Mouse (Mus musculus) adrenal gland, postnatal 25 days (tissue): ENCODE results near the gene Wfdc11. TPM values are rescaled to one million over a fixed set of nuclear protein-coding genes. Genes with fewer than 3 reads are reported as not detected.
A peak's percentile ranks its signal among the peaks of the same experiment; 100 is the strongest.
"Not testable (repeated sequence)": the region's sequence is repeated elsewhere in the genome, so short reads cannot be mapped to it uniquely, and the experiment has no call there.

Source experiments
- DNase-seq: peaks from one replicate; pipeline ENCODE4 v3.0.0; 2021; ENCODE audit warnings: mixed read lengths
- long read RNA-seq: library from polyadenylated mRNA; stranded (forward); transcript quantifications from one replicate; pipeline ENCODE4 v2.0.0, GENCODE M21; 2021
- total RNA-seq: library from RNA; stranded (reverse); gene quantifications from 2 replicates; pipeline ENCODE4 v1.2.3, GENCODE M21; 2021

The Wfdc11 gene
- total RNA-seq, result not detected in 2 replicates
- long read RNA-seq, result 0 reads

GRCm38 (mm10) chr2:164673987-164674386 lies at the start of gene Wfdc11:
Gene Wfdc11, minus strand, starts transcription at chr2:164674087.
- DNase-seq, result no peak

GRCm38 (mm10) chr2:164723276-164723675 lies 49.4 kb upstream of the Wfdc11 start:
- DNase-seq, result no peak

- not testable (repeated sequence) for DNase-seq
Measured at GRCm38 (mm10) chr2:164716194-164716786, 42.4 kb upstream of the Wfdc11 start.

- DNase-seq, result no peak
Measured at GRCm38 (mm10) chr2:164715005-164715404, 41.1 kb upstream of the Wfdc11 start, which contains the start of gene Spint5. Gene Spint5, plus strand, starts transcription at chr2:164715305.

GRCm38 (mm10) chr2:164705991-164706390 lies 32.1 kb upstream of the Wfdc11 start:
- no peak for DNase-seq

- no peak for DNase-seq
Measured at GRCm38 (mm10) chr2:164705328-164705727, 31.4 kb upstream of the Wfdc11 start.

GRCm38 (mm10) chr2:164704235-164704634 lies 30.3 kb upstream of the Wfdc11 start:
- no peak for DNase-seq

- no peak for DNase-seq
Measured at GRCm38 (mm10) chr2:164701761-164702160, 27.9 kb upstream of the Wfdc11 start.

GRCm38 (mm10) chr2:164700959-164701358 lies 27.1 kb upstream of the Wfdc11 start:
- DNase-seq, result no peak

- DNase-seq, result no peak
Measured at GRCm38 (mm10) chr2:164698201-164698600, 24.3 kb upstream of the Wfdc11 start, which contains the start of gene Spint4. Gene Spint4, plus strand, starts transcription at chr2:164698501.

- DNase-seq, result no peak
Measured at GRCm38 (mm10) chr2:164684807-164685206, 10.9 kb upstream of the Wfdc11 start, which contains the start of gene Wfdc13. Gene Wfdc13, plus strand, starts transcription at chr2:164685107.

- DNase-seq, result no peak
Measured at GRCm38 (mm10) chr2:164679906-164680305, 6.0 kb upstream of the Wfdc11 start.

GRCm38 (mm10) chr2:164678848-164679625 lies 5.2 kb upstream of the Wfdc11 start:
- DNase-seq, result peak; percentile 64

GRCm38 (mm10) chr2:164676916-164677685 lies 3.2 kb upstream of the Wfdc11 start:
- no peak for DNase-seq

GRCm38 (mm10) chr2:164676103-164676502 lies 2.2 kb upstream of the Wfdc11 start:
- DNase-seq, result no peak

GRCm38 (mm10) chr2:164670938-164671337 lies 2.9 kb downstream of the Wfdc11 start:
- no peak for DNase-seq

- no peak for DNase-seq
Measured at GRCm38 (mm10) chr2:164670261-164670660, 3.6 kb downstream of the Wfdc11 start.

- DNase-seq, result no peak
Measured at GRCm38 (mm10) chr2:164664851-164665250, 9.0 kb downstream of the Wfdc11 start.

- DNase-seq, result no peak
Measured at GRCm38 (mm10) chr2:164656483-164656882, 17.4 kb downstream of the Wfdc11 start, which contains the start of gene Wfdc9. Gene Wfdc9, minus strand, starts transcription at chr2:164656583.

- peak; percentile 44 for DNase-seq
Measured at GRCm38 (mm10) chr2:164655858-164656257, 18.0 kb downstream of the Wfdc11 start, which contains the start of gene Wfdc10. Gene Wfdc10, plus strand, starts transcription at chr2:164656046.

- peak; percentile 13 for DNase-seq
Measured at GRCm38 (mm10) chr2:164641881-164642673, 31.8 kb downstream of the Wfdc11 start.

- no peak for DNase-seq
Measured at GRCm38 (mm10) chr2:164641129-164641528, 32.8 kb downstream of the Wfdc11 start.
